Mouse (Mus musculus) heart, embryonic 11.5 days (tissue): ENCODE measurements around the gene Gm609. TPM values are rescaled to one million over a fixed set of nuclear protein-coding genes. Genes with fewer than 3 reads are reported as not detected.

Experiments used
- polyA plus RNA-seq: library from polyadenylated mRNA; unstranded; fragments of >200 nt; fragmentation: Nextera tagmentation; extraction: Ambion mirVana; gene quantifications from 2 replicates; pipeline ENCODE4 v1.2.1, GENCODE M21; 2014

Gene Gm609
- polyA plus RNA-seq, 1 experiment from 2014 or later = not detected

Other genes with a start within 250 kb of the Gm609 start
- 9.9 and 11.4 TPM in 2 replicates for gene Cd200, start 83.9 kb downstream of the Gm609 start, polyA plus RNA-seq
- not detected in 2 replicates for gene Gm17783, start 39.1 kb upstream of the Gm609 start, polyA plus RNA-seq
- gene Slc9c1, start 42.3 kb upstream of the Gm609 start, polyA plus RNA-seq = not detected in 2 replicates
- 0.16 and 0.28 TPM in 2 replicates for gene Gcsam, start 117.4 kb upstream of the Gm609 start, polyA plus RNA-seq
- 0.17 and 0.19 TPM in 2 replicates for gene BC016579, start 161.1 kb upstream of the Gm609 start, polyA plus RNA-seq
- gene Tmprss7, start 200.7 kb upstream of the Gm609 start, polyA plus RNA-seq = 0.09 and 0.31 TPM in 2 replicates
- gene Tagln3, start 231.6 kb upstream of the Gm609 start, polyA plus RNA-seq = 16.3 and 18.3 TPM in 2 replicates
- gene Abhd10, start 250.0 kb upstream of the Gm609 start, polyA plus RNA-seq = 28.7 and 29.3 TPM in 2 replicates